Mouse (Mus musculus) hindbrain, embryonic 16.5 days (tissue): Measurements from ENCODE around the gene Ttc7b. TPM values are rescaled to one million over a fixed set of nuclear protein-coding genes. Genes with fewer than 3 reads are reported as not detected.

Experiments used
- ATAC-seq: fragments of 200-750 bp; cut with Nextera tagmentation; 2 replicates; pipeline ENCODE4 v1.8.0; 2017; ENCODE audit warnings: moderate TSS enrichment, moderate library complexity
- H3K27ac ChIP-seq: fragments of 300-500 bp; sonication (generic); 2 replicates; pipeline ENCODE4 v1.5.1; 2014; ENCODE audit warnings: low read depth, mild to moderate bottlenecking, control low read depth, low read length, moderate library complexity
- H3K27me3 ChIP-seq: fragments of 300-500 bp; sonication (generic); replicated peaks from 2 replicates; pipeline ENCODE4 v1.6.1; 2014; ENCODE audit warnings: low read length; ENCODE audit not compliant: control insufficient read depth, insufficient read depth
- H3K36me3 ChIP-seq: fragments of 300-500 bp; sonication (generic); 2 replicates; pipeline ENCODE4 v1.6.1; 2014; ENCODE audit warnings: mild to moderate bottlenecking, low read length, moderate library complexity, mixed read lengths; ENCODE audit not compliant: control insufficient read depth, insufficient read depth
- H3K4me1 ChIP-seq: fragments of 300-500 bp; sonication (generic); 2 replicates; pipeline ENCODE4 v1.6.1; 2014; ENCODE audit warnings: low read depth, low read length; ENCODE audit not compliant: control insufficient read depth, insufficient read depth
- H3K4me2 ChIP-seq: fragments of 300-500 bp; sonication (generic); 2 replicates; pipeline ENCODE4 v1.6.1; 2014; ENCODE audit warnings: mild to moderate bottlenecking, low read length, control low read depth, moderate library complexity
- H3K4me3 ChIP-seq: fragments of 300-500 bp; sonication (generic); 2 replicates; pipeline ENCODE4 v1.5.1; 2014; ENCODE audit warnings: mild to moderate bottlenecking, low read length, control low read depth, moderate library complexity
- H3K9ac ChIP-seq: fragments of 300-500 bp; sonication (generic); 2 replicates; pipeline ENCODE4 v1.6.1; 2014; ENCODE audit warnings: low read depth, mild to moderate bottlenecking, control low read depth, low read length, moderate library complexity
- H3K9me3 ChIP-seq: fragments of 300-500 bp; sonication (generic); 2 replicates; pipeline ENCODE4 v1.6.1; 2014; ENCODE audit warnings: mild to moderate bottlenecking, low read length, moderate library complexity; ENCODE audit not compliant: control insufficient read depth
- WGBS: fragments of 180-500 bp; shearing (Covaris S2); extraction: QIAGEN DNeasy Blood & Tissue Kit; methylation state at CpG from one replicate; pipeline ENCODE4 v1.1.7; 2014; 5-methylcytosine and 5-hydroxymethylcytosine counted together
- polyA plus RNA-seq: library from polyadenylated mRNA; unstranded; fragments of >200 nt; fragmentation: Nextera tagmentation; extraction: Ambion mirVana; gene quantifications from 2 replicates; pipeline ENCODE4 v1.2.1, GENCODE M21; 2015

Ttc7b gene
- polyA plus RNA-seq, 1 experiment from 2014 or later = 8.8 TPM

- WGBS = 92% methylated on average over 6 of the region's 6 CpGs
- no peak for ATAC-seq
- Histone ChIP-seq H3K36me3 (no peaks in the 10 kb centered on the region), H3K27me3 (no peaks in the 10 kb centered on the region), H3K4me3 (no peak overlapping the region), H3K4me1 (peaks cover 3% of the 10 kb centered on the region; the same call in 1 of the 2 replicates), H3K9me3 (no peaks in the 10 kb centered on the region), H3K9ac (no peak overlapping the region), H3K27ac (no peak overlapping the region), H3K4me2 (no peak overlapping the region)
Observed at GRCm38 (mm10) chr12:100478615-100479014, 42.0 kb downstream of the Ttc7b start.

- ATAC-seq = no peak
- Histone ChIP-seq H3K27me3 (no peaks in the 10 kb centered on the region), H3K4me2 (no peak overlapping the region), H3K9me3 (no peaks in the 10 kb centered on the region), H3K4me1 (peaks cover 3% of the 10 kb centered on the region; the same call in 1 of the 2 replicates), H3K36me3 (no peaks in the 10 kb centered on the region), H3K4me3 (no peak overlapping the region), H3K9ac (no peak overlapping the region), H3K27ac (no peak overlapping the region)
- WGBS = 86% methylated on average over 6 of the region's 6 CpGs
Observed at GRCm38 (mm10) chr12:100478151-100478550, 42.5 kb downstream of the Ttc7b start.

GRCm38 (mm10) chr12:100477474-100477873 is 43.2 kb downstream of the Ttc7b start:
- H3K27me3 ChIP-seq = no peaks in the 10 kb centered on the region
- H3K4me1 ChIP-seq = peaks cover 3% of the 10 kb centered on the region; the same call in 1 of the 2 replicates
- H3K27ac ChIP-seq = no peak overlapping the region
- H3K36me3 ChIP-seq = no peaks in the 10 kb centered on the region
- H3K9ac ChIP-seq = no peak overlapping the region
- ATAC-seq = no peak
- 86% methylated on average over 6 of the region's 6 CpGs for WGBS
- no peak overlapping the region for H3K4me3 ChIP-seq
- H3K9me3 ChIP-seq = no peaks in the 10 kb centered on the region
- H3K4me2 ChIP-seq = no peak overlapping the region

GRCm38 (mm10) chr12:100476351-100476750 is 44.3 kb downstream of the Ttc7b start:
- Histone ChIP-seq H3K4me3 (no peak overlapping the region), H3K27ac (no peak overlapping the region), H3K36me3 (no peaks in the 10 kb centered on the region), H3K4me1 (no peaks in the 10 kb centered on the region), H3K9ac (no peak overlapping the region), H3K27me3 (no peaks in the 10 kb centered on the region), H3K9me3 (no peaks in the 10 kb centered on the region), H3K4me2 (no peak overlapping the region)
- no peak for ATAC-seq

GRCm38 (mm10) chr12:100475489-100475888 is 45.1 kb downstream of the Ttc7b start:
- H3K27ac ChIP-seq = no peak overlapping the region
- no peaks in the 10 kb centered on the region for H3K4me1 ChIP-seq
- H3K27me3 ChIP-seq = no peaks in the 10 kb centered on the region
- no peak for ATAC-seq
- no peak overlapping the region for H3K4me3 ChIP-seq
- H3K4me2 ChIP-seq = no peak overlapping the region
- H3K9ac ChIP-seq = no peak overlapping the region
- H3K36me3 ChIP-seq = no peaks in the 10 kb centered on the region
- H3K9me3 ChIP-seq = no peaks in the 10 kb centered on the region
- WGBS = 84% methylated on average over 3 of the region's 3 CpGs

GRCm38 (mm10) chr12:100474661-100475321 is 45.8 kb downstream of the Ttc7b start:
- H3K4me2 ChIP-seq = no peak overlapping the region
- H3K9ac ChIP-seq = no peak overlapping the region
- no peak overlapping the region for H3K4me3 ChIP-seq
- no peak overlapping the region for H3K27ac ChIP-seq
- 96% methylated on average over 3 of the region's 3 CpGs for WGBS
- H3K27me3 ChIP-seq = no peaks in the 10 kb centered on the region
- no peaks in the 10 kb centered on the region for H3K4me1 ChIP-seq
- no peaks in the 10 kb centered on the region for H3K9me3 ChIP-seq
- no peaks in the 10 kb centered on the region for H3K36me3 ChIP-seq
- ATAC-seq = no peak

- no peaks in the 10 kb centered on the region for H3K9me3 ChIP-seq
- no peak overlapping the region for H3K4me3 ChIP-seq
- no peak overlapping the region for H3K9ac ChIP-seq
- 84% methylated on average over 9 of the region's 9 CpGs for WGBS
- H3K4me2 ChIP-seq = no peak overlapping the region
- no peaks in the 10 kb centered on the region for H3K4me1 ChIP-seq
- no peak for ATAC-seq
- no peaks in the 10 kb centered on the region; the same call in 1 of the 2 replicates for H3K36me3 ChIP-seq
- H3K27ac ChIP-seq = no peak overlapping the region
- H3K27me3 ChIP-seq = no peaks in the 10 kb centered on the region
Observed at GRCm38 (mm10) chr12:100470295-100470694, 50.3 kb downstream of the Ttc7b start.

- H3K9ac ChIP-seq = no peak overlapping the region
- H3K9me3 ChIP-seq = no peaks in the 10 kb centered on the region
- no peaks in the 10 kb centered on the region for H3K4me1 ChIP-seq
- H3K36me3 ChIP-seq = no peaks in the 10 kb centered on the region; the same call in 1 of the 2 replicates
- no peak for ATAC-seq
- no peak overlapping the region for H3K27ac ChIP-seq
- H3K4me2 ChIP-seq = no peak overlapping the region
- WGBS = 82% methylated on average over 7 of the region's 7 CpGs
- no peaks in the 10 kb centered on the region for H3K27me3 ChIP-seq
- no peak overlapping the region for H3K4me3 ChIP-seq
Observed at GRCm38 (mm10) chr12:100469503-100470293, 50.9 kb downstream of the Ttc7b start.

- Histone ChIP-seq H3K36me3 (no peaks in the 10 kb centered on the region; the same call in 1 of the 2 replicates), H3K9ac (no peak overlapping the region), H3K27ac (no peak overlapping the region), H3K4me3 (no peak overlapping the region), H3K4me1 (no peaks in the 10 kb centered on the region), H3K27me3 (no peaks in the 10 kb centered on the region), H3K4me2 (no peak overlapping the region), H3K9me3 (no peaks in the 10 kb centered on the region)
- 95% methylated on average over 1 of the region's 4 CpGs for WGBS
- ATAC-seq = no peak
Observed at GRCm38 (mm10) chr12:100465101-100465715, 55.4 kb downstream of the Ttc7b start.
